Mouse (Mus musculus): ENCODE results near the gene Arid4a. TPM values are rescaled to one million over a fixed set of nuclear protein-coding genes. Genes with fewer than 3 reads are reported as not detected.
A peak's percentile ranks its signal among the peaks of the same experiment; 100 is the strongest.
"Not testable (repeated sequence)": the region's sequence is repeated elsewhere in the genome, so short reads cannot be mapped to it uniquely, and the experiment has no call there.

Arid4a gene
- total RNA-seq, 2 experiments from 2014 or later, result 7.8 to 8.1 TPM

DNA sequence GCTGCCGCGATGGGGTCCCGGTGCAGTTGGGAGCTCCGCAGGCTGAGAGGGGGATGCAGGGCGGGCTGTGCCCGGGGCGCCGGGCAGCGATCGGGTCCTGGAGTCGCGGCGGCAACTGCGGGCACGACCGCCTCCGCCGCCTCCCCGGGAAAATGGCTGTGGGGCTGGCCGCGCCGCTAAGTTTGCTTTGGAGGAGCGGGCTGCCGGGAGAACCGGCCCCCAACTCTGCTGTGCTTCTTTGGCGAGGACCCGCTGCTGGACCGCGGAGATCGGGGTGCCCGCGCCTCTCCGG, 367 bp downstream of the Arid4a start:
- DNase-seq, result no peak

DNA sequence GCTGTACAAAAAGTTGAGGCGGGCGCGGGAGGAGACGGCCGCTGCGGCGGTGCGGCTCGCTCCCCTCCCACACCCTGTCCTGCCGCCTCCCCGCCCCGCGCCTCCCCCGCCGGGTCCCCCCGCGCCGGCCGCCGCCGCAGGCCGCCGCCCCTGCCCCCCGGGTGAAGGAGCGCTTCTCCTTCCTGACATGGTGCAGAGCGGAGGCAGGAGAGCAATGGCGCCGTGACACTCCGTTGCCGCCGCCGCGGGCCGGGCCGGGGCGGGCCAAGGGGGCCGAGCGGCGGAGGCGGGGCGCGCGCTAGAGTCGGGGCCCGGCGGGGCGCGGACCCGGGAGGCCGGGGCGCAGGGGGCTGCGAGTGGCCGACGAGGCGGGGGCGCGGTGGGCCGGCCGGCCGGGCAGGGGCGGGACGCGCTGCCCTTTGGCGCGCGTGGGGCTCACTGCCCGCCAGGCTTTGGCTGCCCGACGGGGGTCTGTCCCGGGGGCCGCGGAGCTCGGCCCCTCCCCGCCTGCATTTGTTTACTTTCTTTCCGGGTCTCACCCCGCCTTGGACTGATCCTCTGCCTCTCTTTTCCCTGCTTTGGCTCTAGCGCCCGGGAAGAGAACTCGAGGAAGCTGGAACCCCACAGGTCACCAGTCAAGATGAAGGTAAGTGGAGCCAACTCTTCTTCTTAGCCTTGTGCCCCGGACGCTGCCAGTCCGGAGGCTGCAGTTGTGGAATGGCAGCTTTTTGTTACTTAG, 882 bp downstream of the Arid4a start:
- DNase-seq, result peak; percentile 36

DNA sequence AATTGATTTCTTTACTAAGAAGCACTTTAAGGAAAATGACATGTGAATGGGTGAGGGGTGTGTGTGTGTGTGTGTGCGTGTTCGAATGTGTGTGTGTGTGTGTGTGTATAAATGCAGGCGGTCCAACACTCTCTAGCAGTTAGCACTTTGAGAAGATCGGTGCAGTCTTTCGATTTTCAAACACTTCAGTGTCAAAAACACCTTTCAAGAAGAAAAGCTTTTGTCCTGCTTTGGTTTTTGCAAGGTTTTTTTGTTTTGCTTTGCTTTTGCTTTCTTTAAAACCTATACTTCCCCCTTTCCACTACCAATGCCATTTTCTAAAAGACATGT, 1.4 kb downstream of the Arid4a start:
- DNase-seq, result no peak

DNA sequence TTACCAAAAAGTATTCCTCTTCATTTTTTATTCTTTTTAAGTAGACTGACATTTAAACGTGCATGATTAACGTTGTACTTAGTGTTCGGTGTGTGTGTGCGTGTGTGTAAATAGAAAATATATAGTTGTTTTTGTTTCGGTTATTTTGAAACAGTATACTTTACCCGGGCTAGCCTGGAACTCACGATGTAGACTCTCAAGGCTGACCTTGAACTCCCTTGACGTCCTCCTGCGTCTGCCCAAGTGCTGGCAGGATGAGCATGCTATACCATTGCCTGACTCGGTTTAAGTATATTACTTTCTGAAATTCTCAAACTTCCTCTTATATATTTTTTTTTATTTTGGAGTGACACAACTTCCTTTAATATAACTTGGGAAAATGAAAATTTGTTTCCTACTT, 2.0 kb downstream of the Arid4a start:
- DNase-seq, result no peak

DNA sequence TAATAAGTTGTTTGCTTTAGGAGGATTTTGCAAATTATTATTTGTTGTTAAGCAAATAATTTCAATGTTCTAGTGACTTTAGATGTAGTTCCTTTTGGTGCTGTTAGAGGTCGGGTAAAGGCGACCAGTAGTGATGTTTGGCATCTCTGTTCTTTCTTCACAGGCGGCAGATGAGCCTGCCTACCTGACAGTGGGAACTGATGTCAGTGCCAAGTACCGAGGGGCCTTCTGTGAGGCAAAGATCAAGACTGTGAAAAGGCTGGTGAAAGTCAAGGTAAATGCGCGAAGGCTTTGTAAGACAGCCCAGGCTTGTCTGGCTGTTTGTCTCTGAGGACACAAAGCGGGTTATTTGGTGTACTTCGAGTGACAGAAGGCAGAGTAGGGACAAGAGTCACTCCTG, 3.4 kb downstream of the Arid4a start:
- DNase-seq, result no peak

DNA sequence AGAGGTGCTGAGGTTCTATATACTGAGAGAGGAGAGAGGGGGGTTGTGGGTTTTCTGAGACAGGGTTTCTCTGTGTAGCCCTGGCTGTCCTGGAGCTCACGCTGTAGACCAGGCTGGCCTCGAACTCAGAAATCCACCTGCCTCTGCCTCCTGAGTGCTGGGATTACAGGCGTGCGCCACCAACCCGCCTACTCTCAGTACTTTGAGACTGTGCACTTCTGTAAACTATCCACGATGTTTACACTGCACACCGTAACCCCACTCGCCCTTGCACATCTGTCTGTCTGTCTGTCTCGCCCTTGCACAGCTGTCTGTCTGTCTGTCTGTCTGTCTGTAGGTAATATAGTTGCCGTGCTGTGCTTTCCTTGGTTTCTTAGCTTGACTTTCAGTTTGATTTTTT, 8.6 kb downstream of the Arid4a start:
- no peak for DNase-seq

DNA sequence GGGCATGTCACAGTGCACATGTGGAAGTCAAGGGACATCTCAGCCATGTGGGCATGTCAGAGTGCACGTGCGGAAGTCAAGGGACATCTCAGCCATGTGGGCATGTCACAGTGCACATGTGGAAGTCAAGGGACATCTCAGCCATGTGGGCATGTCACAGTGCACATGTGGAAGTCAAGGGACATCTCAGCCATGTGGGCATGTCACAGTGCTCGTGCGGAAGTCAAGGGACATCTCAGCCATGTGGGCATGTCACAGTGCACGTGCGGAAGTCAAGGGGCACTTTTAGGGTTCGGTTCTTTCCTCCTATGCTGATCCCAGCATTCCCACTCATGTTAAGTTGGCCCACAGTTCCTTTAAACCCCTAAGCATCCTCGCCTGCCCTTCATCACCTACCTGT, 12.5 kb downstream of the Arid4a start:
- DNase-seq, result not testable (repeated sequence)

DNA sequence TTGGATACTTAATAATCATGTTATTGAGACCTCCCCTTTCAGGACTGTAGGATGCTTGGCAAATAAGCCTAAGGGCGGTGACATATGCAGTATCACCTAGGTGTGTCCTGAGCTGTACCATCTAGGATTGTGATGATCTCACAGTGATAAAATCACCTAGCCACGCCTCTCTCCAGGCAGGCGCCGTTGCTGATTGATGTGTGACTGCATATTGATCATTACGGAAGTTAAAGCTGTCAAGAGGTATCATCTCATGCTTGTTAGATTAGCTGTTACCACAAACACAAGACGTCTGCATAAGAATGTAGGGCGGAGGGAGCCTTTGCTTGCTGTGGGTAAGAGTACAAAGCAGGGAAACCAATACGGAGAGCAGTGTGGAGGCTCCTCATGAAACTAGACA, 14.5 kb downstream of the Arid4a start:
- DNase-seq, result no peak

DNA sequence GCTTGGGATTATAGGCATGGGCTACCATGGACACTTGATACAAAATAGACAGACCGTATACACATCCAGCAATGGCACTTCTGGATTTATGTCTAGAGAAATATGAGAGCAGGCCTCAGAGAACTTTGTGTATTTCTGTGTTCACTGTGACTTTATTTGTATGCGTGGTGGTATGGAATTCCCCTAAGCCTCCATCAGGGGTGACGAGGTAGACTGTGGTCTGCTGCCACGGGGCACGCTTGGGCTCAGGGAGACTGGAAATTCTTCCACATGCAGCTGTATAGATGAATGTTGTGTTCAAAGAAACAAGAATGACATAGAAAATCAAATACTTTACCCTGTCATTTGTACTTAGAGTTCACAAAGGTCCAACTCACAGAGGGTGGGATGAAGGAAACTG, 14.9 kb downstream of the Arid4a start:
- no peak for DNase-seq

DNA sequence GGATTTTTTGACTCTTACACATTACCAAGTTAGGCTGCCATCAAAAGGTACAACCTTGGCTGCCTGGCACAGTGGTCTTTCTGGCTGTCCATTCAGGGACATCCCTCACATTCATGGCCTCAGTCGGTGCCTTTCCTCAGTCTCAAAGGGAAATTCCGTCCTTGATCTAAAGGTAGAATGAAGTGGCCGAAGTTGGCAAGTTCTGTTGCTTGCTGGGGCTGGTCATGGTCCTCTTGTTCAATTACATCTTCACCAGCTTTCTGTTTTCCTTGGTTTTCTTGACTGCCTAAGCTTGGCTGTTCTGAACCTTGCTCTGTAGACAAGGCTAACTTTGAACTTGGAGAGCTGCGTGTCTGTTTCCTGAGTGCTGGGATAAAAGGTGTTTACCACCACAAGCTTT, 20.0 kb downstream of the Arid4a start:
- DNase-seq, result no peak

DNA sequence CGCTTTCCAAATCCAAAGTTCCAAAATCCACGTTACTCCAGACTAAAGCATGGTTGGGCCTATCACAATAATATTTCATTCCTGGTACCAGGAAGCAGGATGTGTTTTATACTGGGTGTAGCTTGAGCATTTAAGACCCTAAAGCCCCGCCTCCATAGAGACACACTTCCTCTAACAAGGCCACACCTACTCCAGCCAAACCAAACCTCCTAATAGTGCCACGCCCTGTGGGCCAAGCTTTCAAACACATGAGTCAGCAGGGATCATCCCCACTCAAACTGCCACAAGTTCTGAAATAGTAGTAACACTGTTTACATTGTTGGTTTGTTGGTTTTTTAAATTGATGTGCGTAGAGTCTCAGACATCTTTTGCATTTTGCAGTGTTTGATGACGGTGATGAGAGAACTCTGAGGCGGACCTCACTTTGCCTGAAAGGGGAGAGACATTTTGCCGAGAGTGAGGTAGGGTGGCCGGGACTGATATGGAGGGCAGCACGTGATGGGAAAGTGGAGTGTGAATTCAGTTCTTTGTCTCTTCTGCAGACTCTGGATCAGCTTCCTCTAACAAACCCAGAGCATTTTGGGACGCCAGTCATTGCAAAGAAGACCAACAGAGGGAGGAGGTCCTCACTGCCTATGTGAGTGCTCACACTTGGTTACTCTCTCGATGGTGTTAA, 21.1 kb downstream of the Arid4a start:
- no peak for DNase-seq

DNA sequence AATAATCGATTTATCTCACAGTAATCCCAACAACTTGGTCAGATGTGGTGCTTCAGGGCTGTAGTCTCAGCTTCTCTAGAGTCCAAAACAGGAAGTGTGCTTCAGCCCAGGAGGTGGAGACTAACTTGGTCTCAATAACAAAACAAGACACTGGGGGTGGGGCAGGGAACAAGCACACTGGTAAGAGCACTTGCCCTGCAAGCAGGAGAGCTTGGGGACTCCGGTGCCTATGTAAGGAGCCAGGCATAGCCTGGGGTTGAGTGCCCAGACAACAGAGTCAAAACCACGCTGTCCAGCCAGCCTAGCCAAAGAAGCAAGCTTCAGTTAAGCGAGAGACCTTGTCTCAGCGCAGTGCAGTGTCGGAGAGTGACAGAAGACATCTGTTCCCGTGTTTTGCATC, 24.7 kb downstream of the Arid4a start:
- peak; percentile 38 for DNase-seq

DNA sequence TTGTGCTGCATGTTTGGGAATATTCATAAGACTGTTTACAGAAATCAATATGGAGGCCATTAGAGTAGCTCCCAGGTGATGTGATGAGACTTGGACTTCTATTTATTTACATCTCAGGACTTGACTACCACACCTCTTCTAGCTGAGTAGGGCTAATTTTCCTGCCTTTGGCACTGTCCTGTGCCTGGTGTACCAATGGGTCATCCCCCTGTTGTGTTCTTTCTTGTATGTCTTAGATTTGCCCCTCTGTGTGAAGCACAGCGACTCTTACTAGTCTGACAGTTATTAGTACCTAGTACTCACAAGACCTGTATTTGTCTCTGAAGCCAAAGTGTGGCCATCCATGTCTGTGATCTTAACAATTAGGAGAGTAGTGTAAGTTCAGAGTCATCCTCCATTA, 26.7 kb downstream of the Arid4a start:
- no peak for DNase-seq

DNA sequence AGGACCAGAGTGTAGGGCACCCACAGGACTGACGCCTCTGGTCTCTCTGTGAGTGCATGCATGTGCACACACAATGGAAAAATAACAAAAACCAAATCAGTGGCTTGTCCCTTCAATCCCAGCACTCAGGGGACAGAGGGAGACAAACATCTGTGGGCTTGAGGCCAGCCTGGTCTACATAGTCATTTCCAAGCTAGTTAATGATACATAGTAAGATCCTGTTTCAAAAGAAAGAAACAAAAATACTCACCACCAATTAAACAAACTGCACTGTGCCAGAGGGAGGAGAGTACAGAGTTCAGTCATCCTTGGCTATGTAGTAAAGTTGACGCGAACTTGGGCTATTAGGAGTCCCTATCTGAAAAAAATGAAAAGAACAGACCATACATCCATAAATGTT, 27.8 kb downstream of the Arid4a start:
- DNase-seq, result no peak

DNA sequence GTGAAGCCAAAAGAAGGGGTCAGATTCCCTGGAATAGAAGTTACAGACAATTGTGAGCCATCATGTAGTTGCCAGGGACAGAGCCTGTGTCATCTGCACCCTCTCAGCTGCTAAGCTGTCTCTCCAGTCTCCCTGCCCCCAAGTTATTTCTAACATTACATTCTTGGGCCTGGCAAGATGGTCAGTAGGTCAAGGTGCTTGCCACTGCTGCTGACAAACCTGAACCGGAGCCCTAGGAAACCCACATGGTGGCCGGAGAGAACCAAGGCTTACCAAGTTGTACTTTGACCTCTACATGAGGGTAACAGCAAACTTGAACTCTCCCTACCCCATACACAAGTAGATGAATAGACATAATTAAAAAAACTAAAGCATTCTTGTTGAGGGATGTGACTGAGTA, 28.7 kb downstream of the Arid4a start:
- DNase-seq, result no peak

DNA sequence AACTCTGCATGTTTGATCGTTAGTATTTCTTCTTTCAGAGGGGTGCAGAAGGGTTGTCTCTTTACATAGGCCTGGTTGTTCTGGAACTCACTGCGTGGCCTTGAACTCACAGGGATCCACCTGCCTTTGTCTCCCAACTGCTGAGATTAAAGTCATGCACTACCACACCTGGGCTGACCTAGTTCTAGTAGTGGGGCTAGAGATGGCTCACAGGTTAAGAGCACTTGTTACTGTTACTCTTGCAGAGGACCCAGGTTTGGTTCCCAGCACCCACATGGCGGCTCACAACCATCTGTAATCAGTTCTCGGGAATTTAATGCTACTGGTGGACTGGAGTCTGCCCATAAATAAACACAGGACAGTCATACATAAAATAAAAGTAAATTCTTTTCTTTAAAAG, 30.7 kb downstream of the Arid4a start:
- no peak for DNase-seq

DNA sequence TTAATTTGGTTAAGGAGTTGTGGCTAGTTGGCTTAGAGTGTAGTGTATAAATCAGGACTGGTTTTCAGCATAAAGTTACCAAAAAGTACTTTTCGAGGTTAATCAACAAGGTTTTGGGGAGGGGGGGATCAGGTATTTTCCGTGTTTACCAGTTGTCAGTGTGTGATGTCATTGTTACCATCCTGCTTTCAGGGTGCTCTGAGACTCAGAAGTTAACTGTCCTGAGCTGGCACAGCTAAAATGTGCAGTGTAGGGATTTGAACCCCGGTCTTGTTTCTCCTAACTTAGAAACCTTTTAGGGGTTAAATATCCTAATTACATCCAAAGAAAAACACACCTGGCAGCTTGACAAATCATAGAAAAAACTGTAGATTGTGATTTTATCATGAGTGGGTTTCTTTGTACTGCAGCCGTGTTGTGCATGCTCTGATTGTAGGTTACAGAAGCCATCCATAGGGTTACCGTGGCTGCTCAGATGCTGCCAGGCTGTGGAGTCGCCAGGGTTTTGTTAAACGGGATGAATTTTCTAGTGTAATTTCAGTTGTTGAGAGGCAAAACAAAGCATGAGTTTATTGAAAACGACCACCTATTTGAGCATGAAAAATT, 31.8 kb downstream of the Arid4a start:
- DNase-seq, result no peak

DNA sequence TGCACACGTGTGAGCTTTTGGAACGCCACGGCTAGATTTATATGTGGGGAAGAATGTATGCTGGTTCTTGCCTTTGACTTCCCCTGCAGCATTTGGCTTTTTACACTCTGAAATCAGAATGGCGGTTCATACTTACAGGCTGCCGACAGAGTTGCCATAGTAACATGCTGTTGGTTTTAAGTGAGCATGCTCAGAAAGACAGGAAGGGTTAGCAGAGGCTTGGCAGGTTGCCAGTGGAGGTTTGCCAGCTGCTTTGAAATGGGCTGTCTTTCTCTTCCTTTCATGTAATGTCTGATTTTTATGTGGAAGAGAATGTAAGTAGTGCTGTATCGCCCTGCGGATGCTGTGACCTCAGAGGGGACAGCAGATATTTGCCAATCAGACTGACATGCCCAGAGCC, 32.3 kb downstream of the Arid4a start:
- peak; percentile 82 for DNase-seq

DNA sequence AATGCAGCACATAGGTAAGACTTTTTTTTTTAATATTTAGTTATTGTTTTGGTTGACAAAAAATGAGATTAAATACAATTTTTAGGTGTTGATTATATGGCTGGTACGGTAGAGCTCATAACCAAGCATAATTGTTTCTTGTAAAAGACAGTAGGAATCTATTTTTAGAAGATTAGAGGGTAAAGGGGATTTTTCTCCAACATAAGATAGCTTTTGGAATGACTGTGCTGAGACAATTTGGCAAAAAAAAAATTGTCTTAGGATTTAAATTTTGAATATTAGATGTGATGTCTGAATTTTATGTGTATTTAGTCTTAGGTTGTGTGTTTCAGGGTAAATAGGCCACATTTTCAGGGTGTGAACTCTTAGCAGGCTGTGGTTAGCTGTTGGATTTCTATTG, 32.8 kb downstream of the Arid4a start:
- DNase-seq, result no peak

DNA sequence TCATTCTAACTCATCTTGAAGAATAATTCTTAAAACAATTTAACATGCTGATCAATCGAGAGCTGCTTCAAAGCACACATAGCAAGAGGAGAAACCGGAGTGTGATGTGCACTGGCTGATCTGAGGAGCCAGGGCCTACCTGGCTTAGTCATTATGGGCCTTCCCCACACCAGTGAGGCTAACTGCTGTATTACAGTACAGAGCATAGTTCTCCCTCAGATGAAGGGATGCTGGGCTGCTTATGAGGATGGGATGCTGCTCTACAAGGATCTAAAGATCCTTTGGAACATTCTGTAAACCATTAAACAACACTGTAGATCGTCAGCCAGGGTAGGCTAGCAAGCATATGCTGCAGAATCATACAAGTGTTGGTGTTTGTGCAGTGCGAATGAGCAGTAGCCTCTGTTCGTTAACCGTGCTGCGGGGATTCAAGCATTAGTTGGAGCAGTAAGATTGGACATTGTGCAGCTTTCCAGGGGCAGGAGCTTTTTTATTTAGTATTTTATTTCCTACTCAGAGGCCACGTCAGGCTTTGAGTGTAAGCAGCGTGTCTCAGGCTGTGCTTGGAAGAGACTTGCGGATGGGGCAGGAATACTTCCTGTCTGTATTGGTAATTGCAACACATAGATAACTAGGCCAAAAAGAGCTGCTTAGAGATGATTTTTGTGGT, 33.9 kb downstream of the Arid4a start:
- no peak for DNase-seq

DNA sequence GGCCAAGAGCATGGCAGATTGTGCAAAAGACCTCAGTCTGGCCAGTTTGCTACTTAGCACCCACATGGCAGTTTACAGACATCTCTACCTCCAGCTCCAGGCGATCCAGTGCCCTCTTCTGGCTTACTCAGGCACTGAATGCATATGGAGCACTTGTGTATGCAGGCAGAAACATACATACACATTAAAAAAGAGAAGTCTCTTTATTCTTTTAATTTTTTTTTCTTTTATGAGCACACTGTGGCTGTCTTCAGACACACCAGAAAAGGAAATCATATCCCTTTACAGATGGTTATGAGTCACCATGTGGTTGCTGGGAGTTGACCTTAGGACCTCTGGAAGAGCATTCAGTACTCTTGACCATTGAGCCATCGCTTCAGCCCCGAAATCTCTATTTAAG, 35.3 kb downstream of the Arid4a start:
- no peak for DNase-seq

DNA sequence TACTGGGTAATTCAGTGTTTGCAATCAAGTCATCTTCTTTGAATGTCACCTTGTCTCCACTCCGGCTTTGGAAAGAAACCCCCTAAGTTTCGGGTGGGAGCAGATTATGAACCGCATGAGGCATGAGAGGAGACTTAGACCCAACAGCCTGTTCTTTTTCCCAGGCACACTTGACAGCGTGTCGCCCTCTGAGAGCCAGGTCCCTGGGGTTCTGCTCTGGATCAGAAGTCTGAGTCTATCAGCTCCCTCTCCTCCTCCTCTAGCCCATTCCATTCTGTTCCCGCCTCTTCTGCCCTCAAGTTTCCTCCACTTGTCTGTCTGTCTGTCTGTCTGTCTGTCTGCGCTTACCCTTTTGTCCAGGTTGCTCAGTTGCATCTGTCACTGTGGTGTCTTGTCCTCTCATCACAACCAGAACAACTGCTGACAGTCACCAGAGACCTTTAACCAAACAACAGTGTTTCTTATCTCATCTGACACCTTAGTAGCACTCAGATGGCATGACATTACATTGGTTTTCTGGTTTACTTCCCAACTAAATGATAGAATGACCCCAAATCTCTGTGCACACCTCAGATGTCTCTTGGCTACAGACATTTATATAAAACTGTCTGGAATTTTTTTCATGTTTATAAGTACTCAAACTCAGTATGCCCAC, 36.7 kb downstream of the Arid4a start:
- no peak for DNase-seq

DNA sequence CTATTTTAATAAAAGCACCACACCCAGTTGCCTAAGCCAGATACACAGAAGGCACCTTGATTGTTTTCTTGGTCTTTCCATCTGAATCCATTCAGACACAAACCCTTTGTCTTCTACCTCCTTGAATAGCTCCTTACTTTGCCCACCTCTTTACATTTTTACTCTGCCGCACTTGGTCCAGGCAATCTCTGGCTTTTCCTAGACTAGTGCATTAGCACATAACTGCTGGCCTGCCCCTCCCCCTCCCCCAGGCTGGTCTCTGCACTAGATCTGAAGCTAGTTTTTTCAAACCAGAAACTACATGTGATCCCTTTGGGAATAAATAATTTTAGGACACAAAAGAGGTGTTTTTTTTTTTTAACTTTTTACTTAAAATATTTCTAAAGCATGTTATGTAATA, 37.2 kb downstream of the Arid4a start:
- no peak for DNase-seq
